Mouse (Mus musculus): Measurements from ENCODE around the gene Lsm4. TPM values are rescaled to one million over a fixed set of nuclear protein-coding genes. Genes with fewer than 3 reads are reported as not detected.

Gene Lsm4
- total RNA-seq, 2 experiments from 2014 or later = 82.1 to 151 TPM

GRCm38 (mm10) chr8:70675336-70675735 lies 2.3 kb downstream of the Lsm4 start:
- 0 out of 2 replicates have a peak, but pooled peaks have one; percentile 14 for ATAC-seq (ENCODE audit: poor library complexity, severe bottlenecking)

DNA sequence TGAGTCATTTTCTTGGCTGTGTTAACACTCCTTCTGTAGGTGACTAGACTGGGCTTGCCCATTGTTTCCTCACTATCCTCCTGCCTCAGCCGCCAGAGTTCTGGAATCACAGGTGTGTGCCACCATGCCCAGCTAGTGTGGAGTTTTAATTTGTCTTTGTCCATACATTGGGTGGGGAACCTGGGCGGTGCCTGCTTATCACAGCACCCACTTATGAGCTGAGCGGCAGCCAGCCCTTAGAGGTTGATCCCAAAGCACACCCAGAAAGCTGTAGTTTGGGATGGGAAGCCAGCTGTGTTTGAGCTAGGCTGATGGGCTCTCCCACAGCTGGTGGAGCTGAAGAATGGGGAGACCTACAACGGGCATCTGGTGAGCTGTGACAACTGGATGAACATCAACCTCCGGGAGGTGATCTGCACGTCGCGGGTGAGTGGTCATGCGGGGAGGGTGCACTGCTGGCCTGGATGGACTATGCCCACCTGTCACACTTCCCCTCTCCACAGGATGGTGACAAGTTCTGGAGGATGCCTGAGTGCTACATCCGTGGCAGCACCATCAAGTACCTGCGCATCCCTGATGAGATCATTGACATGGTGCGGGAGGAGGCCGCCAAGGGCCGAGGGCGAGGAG lies 4.5 kb downstream of the Lsm4 start:
- ATAC-seq (ENCODE audit: poor library complexity, severe bottlenecking) = no peak

DNA sequence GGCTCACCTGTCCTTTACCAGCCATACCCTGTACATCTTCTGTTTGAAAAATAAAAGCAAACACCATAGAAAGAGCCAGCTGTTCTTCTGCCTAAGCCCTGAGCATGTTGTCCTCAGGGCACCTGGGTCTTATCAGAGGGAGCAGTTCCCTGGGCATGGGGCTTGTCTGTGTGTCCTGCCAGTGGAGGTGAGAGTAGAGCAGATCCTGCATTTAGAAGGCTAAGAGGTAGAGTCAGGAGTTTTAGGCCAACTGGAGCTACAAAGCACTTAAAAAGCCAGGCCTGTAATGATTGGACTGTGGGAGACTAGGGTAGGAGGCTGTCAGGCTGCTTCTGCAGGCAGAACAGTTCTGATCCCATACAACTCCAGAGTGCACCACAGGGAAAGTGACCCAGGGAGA lies 5.6 kb downstream of the Lsm4 start:
- no peak for ATAC-seq (ENCODE audit: poor library complexity, severe bottlenecking)

- no peak for ATAC-seq (ENCODE audit: poor library complexity, severe bottlenecking)
Observed at GRCm38 (mm10) chr8:70679404-70679803, 6.4 kb downstream of the Lsm4 start.

- ATAC-seq (ENCODE audit: poor library complexity, severe bottlenecking) = no peak
Observed at GRCm38 (mm10) chr8:70680039-70680438, 7.0 kb downstream of the Lsm4 start.

DNA sequence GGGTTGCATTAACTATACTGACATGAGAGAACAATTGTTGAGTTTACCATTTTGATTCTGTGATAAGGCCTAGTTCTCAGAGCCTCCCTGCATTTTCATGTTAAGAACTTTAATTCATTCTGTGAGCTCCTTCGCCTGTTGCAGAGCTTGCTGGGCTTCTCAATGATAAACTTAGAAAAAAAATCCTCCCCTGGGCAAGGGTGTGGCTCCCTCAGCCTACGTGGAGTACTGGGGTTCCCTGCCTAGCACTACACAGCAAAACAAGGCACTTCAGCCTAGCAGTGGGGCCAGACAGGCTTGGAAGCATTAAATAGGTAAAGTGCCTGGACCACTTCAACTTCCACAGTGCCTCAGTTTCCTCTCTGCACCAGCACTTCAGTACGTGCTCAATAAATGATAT lies 8.4 kb downstream of the Lsm4 start:
- ATAC-seq (ENCODE audit: poor library complexity, severe bottlenecking) = no peak

- ATAC-seq (ENCODE audit: poor library complexity, severe bottlenecking) = no peak
Observed at GRCm38 (mm10) chr8:70682193-70682592, 9.1 kb downstream of the Lsm4 start.

- ATAC-seq (ENCODE audit: poor library complexity, severe bottlenecking) = peak; percentile 72
Observed at GRCm38 (mm10) chr8:70682692-70683091, 9.6 kb downstream of the Lsm4 start.

- ATAC-seq (ENCODE audit: poor library complexity, severe bottlenecking) = peak; percentile 38; the same call in 1 of the 2 replicates
Observed at GRCm38 (mm10) chr8:70684291-70684690, 11.2 kb downstream of the Lsm4 start.

DNA sequence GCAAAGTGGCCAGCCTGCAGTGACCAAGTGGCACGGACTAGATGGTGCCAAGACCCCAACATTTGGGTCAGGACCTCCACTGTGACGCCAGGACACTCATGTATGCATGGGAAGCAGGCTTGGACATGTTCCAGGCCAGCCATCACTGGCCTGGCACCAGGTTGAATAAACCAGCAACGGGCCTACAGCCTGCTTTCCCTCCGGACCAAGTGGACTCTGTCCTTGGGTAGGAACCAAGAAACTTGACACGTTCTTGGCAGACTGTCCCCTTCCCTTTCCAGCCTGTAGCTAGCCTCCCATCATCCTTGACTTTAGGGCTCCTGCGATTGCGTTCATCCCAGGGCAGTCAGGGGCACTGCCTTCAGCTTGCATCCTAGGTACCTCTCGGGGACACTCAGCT lies 14.5 kb downstream of the Lsm4 start:
- ATAC-seq (ENCODE audit: poor library complexity, severe bottlenecking) = no peak

DNA sequence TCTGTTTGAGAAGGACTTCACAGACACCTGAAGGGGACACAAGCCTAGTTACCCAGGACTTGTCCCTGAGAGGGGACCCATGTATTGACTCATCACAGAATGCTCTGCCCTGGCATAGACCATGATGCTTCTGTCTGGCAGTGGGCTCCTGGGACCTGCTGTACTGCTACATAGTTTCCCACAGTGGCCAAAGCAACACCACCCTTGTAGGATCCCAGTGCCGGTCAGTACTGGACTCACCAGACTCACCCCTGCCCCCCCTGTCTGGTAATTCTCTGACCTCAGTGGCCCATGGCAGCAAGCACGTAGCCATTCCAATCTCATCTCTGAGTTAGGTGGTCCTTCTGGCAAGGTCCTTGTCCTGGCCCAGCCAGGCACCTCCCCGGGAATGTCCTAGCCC lies 15.1 kb downstream of the Lsm4 start:
- no peak for ATAC-seq (ENCODE audit: poor library complexity, severe bottlenecking)

- ATAC-seq (ENCODE audit: poor library complexity, severe bottlenecking) = no peak
Observed at GRCm38 (mm10) chr8:70689892-70690390, 16.9 kb downstream of the Lsm4 start.

DNA sequence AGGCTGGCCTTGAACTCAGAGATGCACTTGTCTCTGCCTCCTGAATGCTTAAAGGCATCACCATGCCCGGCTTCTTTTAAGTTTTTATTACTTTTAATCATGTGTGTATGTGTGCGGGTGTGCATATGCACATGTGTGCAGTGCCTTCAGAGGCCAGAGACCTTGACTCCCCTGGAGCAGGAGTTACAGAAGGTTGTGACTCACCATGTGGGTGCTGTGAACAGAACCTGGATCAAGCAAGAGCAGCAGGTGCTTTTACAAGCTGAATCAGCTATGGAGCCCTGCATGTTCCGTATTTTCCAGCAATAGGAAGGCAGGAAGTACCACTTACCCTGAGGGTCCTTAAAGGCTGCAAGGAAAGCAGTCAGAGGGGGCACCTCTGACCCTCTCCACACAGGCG lies 18.2 kb downstream of the Lsm4 start:
- ATAC-seq (ENCODE audit: poor library complexity, severe bottlenecking) = no peak

DNA sequence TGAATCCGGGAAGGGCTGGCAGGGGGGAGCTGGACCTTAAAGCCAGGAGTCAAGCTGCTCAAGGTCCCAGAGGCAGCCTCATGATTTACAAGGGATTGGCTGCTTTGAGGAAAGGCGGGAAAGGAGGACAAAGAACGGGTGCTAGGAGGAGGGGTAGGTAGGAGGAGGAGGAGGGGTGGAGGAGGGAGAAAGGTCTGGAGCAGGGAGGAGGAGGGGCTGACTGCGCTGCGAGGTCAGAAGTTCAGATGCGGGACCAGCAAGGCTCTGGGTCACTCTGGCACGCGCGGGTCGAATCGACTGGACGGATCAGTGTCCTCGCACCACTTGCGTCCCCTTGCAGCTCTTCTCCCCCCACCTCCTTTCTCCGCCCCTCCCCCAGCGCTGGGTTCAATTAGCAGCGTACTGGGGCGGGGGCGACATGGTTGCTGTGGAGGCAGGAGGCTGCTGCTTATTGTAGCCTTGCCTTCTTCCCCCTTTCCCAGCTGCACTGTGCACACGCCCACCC lies 18.7 kb downstream of the Lsm4 start:
- ATAC-seq (ENCODE audit: poor library complexity, severe bottlenecking) = no peak

DNA sequence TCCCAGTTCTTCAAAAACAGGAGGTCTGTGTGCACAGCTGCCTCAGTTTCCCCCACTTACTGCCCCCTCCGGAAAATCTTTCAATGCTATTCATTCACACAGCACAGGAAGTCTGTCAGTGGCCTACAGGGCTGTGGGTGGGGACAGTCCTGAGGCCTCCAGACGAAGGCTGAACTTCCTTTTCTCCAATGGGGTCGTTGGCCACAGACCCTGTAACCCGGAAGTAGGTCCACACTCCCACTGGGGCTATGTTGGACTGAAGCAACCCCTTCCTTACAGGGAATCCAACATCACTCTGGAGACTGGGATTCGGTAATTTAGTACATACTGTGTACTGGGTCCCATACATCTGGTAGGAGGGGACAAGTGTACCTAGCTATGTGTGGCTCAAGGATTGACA lies 20.6 kb downstream of the Lsm4 start:
- ATAC-seq (ENCODE audit: poor library complexity, severe bottlenecking) = no peak

GRCm38 (mm10) chr8:70695318-70696018 lies 22.4 kb downstream of the Lsm4 start:
- peak; percentile 19 for ATAC-seq (ENCODE audit: poor library complexity, severe bottlenecking)

- no peak for ATAC-seq (ENCODE audit: poor library complexity, severe bottlenecking)
Observed at GRCm38 (mm10) chr8:70696019-70696885, 23.2 kb downstream of the Lsm4 start.

- no peak for ATAC-seq (ENCODE audit: poor library complexity, severe bottlenecking)
Observed at GRCm38 (mm10) chr8:70696946-70697345, 23.9 kb downstream of the Lsm4 start.

- ATAC-seq (ENCODE audit: poor library complexity, severe bottlenecking) = no peak
Observed at GRCm38 (mm10) chr8:70697366-70698250, 24.6 kb downstream of the Lsm4 start.

Data from megakaryocyte, adult 5-6 weeks (primary cell).